Mouse (Mus musculus) spleen, adult 10 weeks (tissue): ENCODE data around the gene Dkk3. TPM values are rescaled to one million over a fixed set of nuclear protein-coding genes. Genes with fewer than 3 reads are reported as not detected.

Experiments
- polyA plus RNA-seq: library from polyadenylated mRNA; stranded (reverse); fragments of 350-450 nt; fragmentation: Illumina TruSeq; extraction: RNeasy Lipid Tissue Mini Kit (QIAGEN cat#74804); gene quantifications from one replicate; pipeline ENCODE4 v1.2.3, GENCODE M21; 2015; ENCODE audit warnings: low replicate concordance; ENCODE audit not compliant: insufficient read depth

Dkk3 gene
- 7.0 TPM for polyA plus RNA-seq

DNA sequence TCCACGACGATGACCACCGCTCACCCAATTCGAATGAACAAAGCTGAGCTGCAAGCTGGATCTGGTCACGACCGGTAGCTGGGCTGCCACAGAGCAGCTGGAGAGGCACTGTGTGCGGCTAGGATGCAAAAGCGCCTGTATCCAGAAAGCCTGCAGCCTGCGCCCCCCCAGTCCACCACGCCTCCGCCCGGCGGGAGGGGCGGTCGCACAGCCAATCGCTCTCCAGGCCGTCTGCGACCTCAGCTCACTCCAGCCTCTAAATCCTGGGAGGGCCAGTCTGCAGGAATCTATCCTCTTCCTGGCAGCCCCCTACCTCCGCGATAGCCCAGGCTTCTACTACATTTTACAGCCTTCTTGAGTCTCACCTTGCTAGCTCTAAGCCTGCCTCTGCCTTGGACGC, at the start of gene Dkk3:
Gene Dkk3, minus strand, starts transcription at position 116 of the 400 bp plus-strand sequence.

Other genes with a start within 250 kb of the Dkk3 start
- 63.6 TPM for gene Usp47, start 135.6 kb downstream of the Dkk3 start, polyA plus RNA-seq
- 5.1 TPM for gene Mical2, start 66.8 kb upstream of the Dkk3 start, polyA plus RNA-seq